Mouse (Mus musculus): Measurements from ENCODE around the gene Miga1.

Miga1 gene

GRCm38 (mm10) chr3:152321765-152322547 is 18.3 kb downstream of the Miga1 start:
- 96% methylated on average over 8 of the region's 8 CpGs for WGBS

- 90% methylated on average over 10 of the region's 10 CpGs for WGBS
These were observed 19.1 kb downstream of the Miga1 start for GRCm38 (mm10) chr3:152320972-152321645.

GRCm38 (mm10) chr3:152316447-152317173 is 23.6 kb downstream of the Miga1 start:
- 80% methylated on average over 9 of the region's 9 CpGs for WGBS

- WGBS: 19% methylated on average over 7 of the region's 7 CpGs
These were observed 24.6 kb downstream of the Miga1 start for GRCm38 (mm10) chr3:152315613-152316012.

GRCm38 (mm10) chr3:152314666-152315065 is 25.5 kb downstream of the Miga1 start:
- WGBS: 77% methylated on average over 14 of the region's 14 CpGs

- WGBS: 85% methylated on average over 9 of the region's 9 CpGs
These were observed 31.0 kb downstream of the Miga1 start for GRCm38 (mm10) chr3:152309250-152309645.

GRCm38 (mm10) chr3:152308485-152309249 is 31.5 kb downstream of the Miga1 start:
- WGBS: 64% methylated on average over 10 of the region's 10 CpGs

GRCm38 (mm10) chr3:152305971-152306370 is 34.2 kb downstream of the Miga1 start:
- 89% methylated on average over 4 of the region's 4 CpGs for WGBS

GRCm38 (mm10) chr3:152305080-152305479 is 35.1 kb downstream of the Miga1 start:
- WGBS: 58% methylated on average over 8 of the region's 8 CpGs

- 35% methylated on average over 6 of the region's 6 CpGs for WGBS
These were observed 36.0 kb downstream of the Miga1 start for GRCm38 (mm10) chr3:152304093-152304815.

GRCm38 (mm10) chr3:152302991-152303390 is 37.2 kb downstream of the Miga1 start:
- WGBS: 84% methylated on average over 9 of the region's 9 CpGs

- 73% methylated on average over 14 of the region's 14 CpGs for WGBS
These were observed 39.5 kb downstream of the Miga1 start for GRCm38 (mm10) chr3:152300376-152301337.

GRCm38 (mm10) chr3:152295896-152296295 is 44.3 kb downstream of the Miga1 start:
- 93% methylated on average over 5 of the region's 5 CpGs for WGBS

GRCm38 (mm10) chr3:152294400-152294799 is 45.8 kb downstream of the Miga1 start:
- WGBS: 77% methylated on average over 3 of the region's 3 CpGs

GRCm38 (mm10) chr3:152293530-152294181 is 46.6 kb downstream of the Miga1 start:
- WGBS: 76% methylated on average over 13 of the region's 13 CpGs

GRCm38 (mm10) chr3:152291895-152292294 is 48.3 kb downstream of the Miga1 start:
- WGBS: 92% methylated on average over 6 of the region's 6 CpGs

GRCm38 (mm10) chr3:152290175-152290798 is 49.9 kb downstream of the Miga1 start:
- WGBS: 81% methylated on average over 17 of the region's 17 CpGs

GRCm38 (mm10) chr3:152288740-152289139 is 51.5 kb downstream of the Miga1 start:
- 47% methylated on average over 4 of the region's 4 CpGs for WGBS

GRCm38 (mm10) chr3:152288276-152288675 is 51.9 kb downstream of the Miga1 start:
- WGBS: 79% methylated on average over 5 of the region's 5 CpGs
